Mouse (Mus musculus) megakaryocyte, embryonic 14.5 days (primary cell): ENCODE data around the gene Nalcn.

Experiments used
- FLI1 ChIP-seq: IDR thresholded peaks from 2 replicates; pipeline ENCODE4 v1.6.1; 2012; ENCODE audit warnings: low read length, inconsistent platforms, mixed read lengths
- GATA1 ChIP-seq: IDR thresholded peaks from 3 replicates; pipeline ENCODE4 v1.6.1; 2012; ENCODE audit warnings: mixed read lengths, low read length, inconsistent platforms, borderline replicate concordance

GRCm38 (mm10) chr14:123587412-123587811 is 39.5 kb downstream of the Nalcn start:
- TF ChIP-seq FLI1 (no peak), GATA1 (no peak)
